Mouse (Mus musculus): Measurements from ENCODE around the gene Rsbn1. TPM values are rescaled to one million over a fixed set of nuclear protein-coding genes. Genes with fewer than 3 reads are reported as not detected.

Rsbn1 gene
- polyA plus RNA-seq, 1 experiment: 9.3 TPM

DNA sequence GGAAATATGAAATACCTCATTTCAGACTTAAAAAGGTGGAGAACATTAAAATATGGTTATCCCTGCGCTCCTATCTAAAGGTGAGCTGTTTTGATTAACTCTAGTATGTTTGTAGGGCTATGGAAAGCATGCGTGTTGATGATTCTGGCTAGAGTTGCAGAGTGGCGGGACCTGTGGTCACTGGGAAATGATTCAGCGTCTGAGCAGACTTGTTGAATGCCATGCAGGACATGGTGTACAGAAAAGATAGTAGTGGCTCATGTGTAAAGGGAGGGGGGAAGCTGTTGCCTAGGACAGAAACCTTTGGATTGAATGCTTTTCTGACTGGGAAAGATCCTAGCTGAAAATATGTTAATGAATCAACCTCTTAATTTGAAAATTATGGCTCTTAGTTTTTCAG, 84.8 kb downstream of the Rsbn1 start:
- Histone ChIP-seq H3K4me3 (replicated peaks; ENCODE audit: control insufficient read depth, low read depth, low read length) (no peak overlapping the region), H3K4me1 (ENCODE audit: control insufficient read depth, insufficient read depth, low read length) (no peaks in the 10 kb centered on the region), H3K27ac (ENCODE audit: control insufficient read depth, insufficient read depth, low read depth, low read length, poor library complexity) (no peak overlapping the region)
- 52% methylated on average over 4 of the region's 4 CpGs for WGBS
- no peak for TF ChIP-seq POLR2A (IDR thresholded peaks at IDR 0.05; ENCODE audit: borderline replicate concordance, control insufficient read depth, low read depth, low read length)
- TF ChIP-seq CTCF (IDR thresholded peaks at IDR 0.05; ENCODE audit: control insufficient read depth, insufficient read depth, low read length): no peak

DNA sequence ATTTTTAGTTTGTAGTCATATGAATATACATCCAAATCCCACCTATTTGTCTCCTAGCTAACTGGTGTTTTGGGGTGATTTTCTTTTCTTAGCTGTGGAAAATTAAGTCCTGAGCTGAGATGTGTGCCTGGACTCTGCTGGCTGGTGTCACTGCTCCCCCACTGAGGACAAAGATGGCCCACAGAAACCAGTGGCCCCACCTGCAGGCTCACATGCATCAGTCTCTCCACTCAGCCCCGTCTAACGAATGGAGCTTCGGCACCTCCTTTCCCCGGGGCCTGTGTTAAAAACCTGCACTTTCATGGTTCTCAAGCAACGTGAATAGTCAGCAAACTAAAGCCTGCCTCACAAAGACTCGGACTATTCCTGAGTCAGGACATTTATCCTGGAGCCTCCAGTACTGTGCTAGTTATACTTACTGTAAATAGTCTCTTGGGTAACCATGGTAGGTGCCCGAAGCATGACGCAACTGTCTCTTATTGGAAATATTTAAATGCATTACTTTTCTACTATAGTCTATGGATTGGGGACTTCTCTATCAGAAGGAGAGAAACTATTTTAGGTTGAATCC, 93.1 kb downstream of the Rsbn1 start:
- Histone ChIP-seq H3K4me1 (ENCODE audit: control insufficient read depth, insufficient read depth, low read length) (no peaks in the 10 kb centered on the region), H3K27ac (ENCODE audit: control insufficient read depth, insufficient read depth, low read depth, low read length, poor library complexity) (no peak overlapping the region), H3K4me3 (replicated peaks; ENCODE audit: control insufficient read depth, low read depth, low read length) (no peak overlapping the region)
- TF ChIP-seq CTCF (IDR thresholded peaks at IDR 0.05; ENCODE audit: control insufficient read depth, insufficient read depth, low read length): no peak
- TF ChIP-seq POLR2A (IDR thresholded peaks at IDR 0.05; ENCODE audit: borderline replicate concordance, control insufficient read depth, low read depth, low read length): no peak
- WGBS: 84% methylated on average over 8 of the region's 8 CpGs

DNA sequence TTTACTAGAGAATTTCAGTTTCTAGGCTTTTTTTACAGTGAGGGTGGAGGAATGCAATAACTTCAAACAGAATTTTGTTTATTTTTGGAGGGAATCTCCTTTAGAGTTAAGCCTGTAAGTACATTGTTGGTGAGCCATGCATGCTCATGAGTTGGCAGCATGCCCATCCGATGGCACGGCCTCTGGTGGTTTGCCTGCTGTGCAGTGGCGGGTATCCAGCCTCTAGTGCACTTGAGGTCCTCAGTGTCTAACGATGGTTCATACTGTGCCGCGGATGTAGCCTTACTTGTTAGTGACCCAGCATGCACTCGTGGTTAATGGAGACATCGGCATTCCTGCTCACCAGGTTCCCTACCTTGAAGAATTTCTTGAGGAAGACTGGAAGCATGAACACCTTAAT, 93.6 kb downstream of the Rsbn1 start:
- H3K27ac ChIP-seq (ENCODE audit: control insufficient read depth, insufficient read depth, low read depth, low read length, poor library complexity): no peak overlapping the region
- H3K4me3 ChIP-seq (replicated peaks; ENCODE audit: control insufficient read depth, low read depth, low read length): no peak overlapping the region
- H3K4me1 ChIP-seq (ENCODE audit: control insufficient read depth, insufficient read depth, low read length): no peaks in the 10 kb centered on the region
- TF ChIP-seq POLR2A (IDR thresholded peaks at IDR 0.05; ENCODE audit: borderline replicate concordance, control insufficient read depth, low read depth, low read length) (no peak), CTCF (IDR thresholded peaks at IDR 0.05; ENCODE audit: control insufficient read depth, insufficient read depth, low read length) (no peak)
- WGBS: 66% methylated on average over 8 of the region's 8 CpGs

DNA sequence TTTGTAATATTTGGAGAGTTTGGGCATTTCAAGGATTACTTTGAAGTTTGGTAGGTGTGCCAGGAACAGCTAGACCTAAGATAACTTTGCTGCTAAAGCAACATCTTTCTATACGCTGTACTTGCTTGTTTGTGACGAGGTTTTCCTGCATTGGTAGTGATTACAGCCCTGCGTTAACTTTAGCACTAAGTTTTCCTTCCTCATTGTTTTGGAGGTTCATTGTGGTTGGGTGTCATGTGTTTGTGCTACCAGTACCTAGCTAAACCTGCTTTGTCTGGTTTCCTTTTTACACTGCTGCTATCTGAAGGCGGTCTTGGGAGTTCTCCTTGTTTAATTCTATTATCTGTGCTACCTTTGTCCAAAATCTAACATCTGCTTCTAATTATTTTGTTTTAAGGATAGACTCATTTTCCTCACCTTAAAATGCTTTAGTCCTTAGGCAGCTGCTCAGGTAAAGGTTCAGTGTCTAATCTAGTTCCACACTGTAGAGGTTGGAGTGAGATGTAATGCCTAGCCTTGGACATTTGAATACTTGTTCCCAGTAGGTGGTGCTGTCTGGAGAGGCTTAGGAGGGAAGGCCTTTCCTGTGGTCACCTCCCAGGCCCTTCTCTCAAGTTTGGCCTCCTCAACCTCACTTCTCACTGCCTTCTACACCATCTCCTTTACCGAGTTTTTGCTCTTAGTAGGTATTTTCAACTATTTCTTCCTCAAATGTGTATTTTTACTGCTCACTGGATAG, 96.2 kb downstream of the Rsbn1 start:
- 50% methylated on average over 5 of the region's 5 CpGs for WGBS
- Histone ChIP-seq H3K4me1 (ENCODE audit: control insufficient read depth, insufficient read depth, low read length) (no peaks in the 10 kb centered on the region), H3K4me3 (replicated peaks; ENCODE audit: control insufficient read depth, low read depth, low read length) (no peak overlapping the region), H3K27ac (ENCODE audit: control insufficient read depth, insufficient read depth, low read depth, low read length, poor library complexity) (no peak overlapping the region)
- TF ChIP-seq CTCF (IDR thresholded peaks at IDR 0.05; ENCODE audit: control insufficient read depth, insufficient read depth, low read length) (peak; percentile 16; the same call in 1 of the 2 replicates), POLR2A (IDR thresholded peaks at IDR 0.05; ENCODE audit: borderline replicate concordance, control insufficient read depth, low read depth, low read length) (no peak)

DNA sequence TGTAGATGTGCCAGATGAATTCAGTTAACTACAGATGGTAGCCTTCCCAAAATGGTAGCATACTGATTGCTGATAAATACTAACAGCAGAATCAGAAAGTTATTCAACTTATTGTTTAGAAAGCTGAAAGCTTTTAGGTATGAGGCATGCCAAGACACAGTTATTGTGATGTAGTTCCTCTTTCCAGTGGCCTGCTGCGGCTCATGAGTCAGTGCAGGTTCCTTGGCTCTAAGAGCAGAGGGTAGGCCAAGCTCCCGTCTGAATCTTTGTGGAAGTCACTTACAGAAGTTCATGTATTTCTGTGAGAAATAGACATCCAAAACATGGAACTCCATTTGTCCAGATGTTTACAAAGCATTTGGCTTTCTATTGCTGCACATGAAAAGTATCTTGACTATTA, 98.1 kb downstream of the Rsbn1 start:
- WGBS: 18% methylated on average over 2 of the region's 2 CpGs
- H3K27ac ChIP-seq (ENCODE audit: control insufficient read depth, insufficient read depth, low read depth, low read length, poor library complexity): no peak overlapping the region
- no peak overlapping the region for H3K4me3 ChIP-seq (replicated peaks; ENCODE audit: control insufficient read depth, low read depth, low read length)
- TF ChIP-seq POLR2A (IDR thresholded peaks at IDR 0.05; ENCODE audit: borderline replicate concordance, control insufficient read depth, low read depth, low read length) (no peak), CTCF (IDR thresholded peaks at IDR 0.05; ENCODE audit: control insufficient read depth, insufficient read depth, low read length) (no peak)
- H3K4me1 ChIP-seq (ENCODE audit: control insufficient read depth, insufficient read depth, low read length): no peaks in the 10 kb centered on the region

Other genes starting within 250 kb of the Rsbn1 start
- 2.3 and 5.1 TPM in 2 replicates for gene Olfml3, start 176.1 kb upstream of the Rsbn1 start, polyA plus RNA-seq (2011; ENCODE audit: insufficient read depth, insufficient read length, low replicate concordance, missing spikeins)
- not detected in 2 replicates for gene Gm10964, start 174.8 kb upstream of the Rsbn1 start, polyA plus RNA-seq (2011; ENCODE audit: insufficient read depth, insufficient read length, low replicate concordance, missing spikeins)
- gene Hipk1, start 122.6 kb upstream of the Rsbn1 start, polyA plus RNA-seq (2011; ENCODE audit: insufficient read depth, insufficient read length, low replicate concordance, missing spikeins): 50.9 and 80.9 TPM in 2 replicates
- gene Dclre1b, start 104.7 kb upstream of the Rsbn1 start, polyA plus RNA-seq (2011; ENCODE audit: insufficient read depth, insufficient read length, low replicate concordance, missing spikeins): 9.1 and 17.6 TPM in 2 replicates
- 27.7 and 34.2 TPM in 2 replicates for gene Ap4b1, start 104.6 kb upstream of the Rsbn1 start, polyA plus RNA-seq (2011; ENCODE audit: insufficient read depth, insufficient read length, low replicate concordance, missing spikeins)
- gene Gm43064, start 104.5 kb upstream of the Rsbn1 start, polyA plus RNA-seq (2011; ENCODE audit: insufficient read depth, insufficient read length, low replicate concordance, missing spikeins): not detected in 2 replicates
- 6.5 and 11.2 TPM in 2 replicates for gene Bcl2l15, start 81.5 kb upstream of the Rsbn1 start, polyA plus RNA-seq (2011; ENCODE audit: insufficient read depth, insufficient read length, low replicate concordance, missing spikeins)
- 32.7 and 44.2 TPM in 2 replicates for gene Ptpn22, start 54.3 kb upstream of the Rsbn1 start, polyA plus RNA-seq (2011; ENCODE audit: insufficient read depth, insufficient read length, low replicate concordance, missing spikeins)
- gene Phtf1, start 54.0 kb downstream of the Rsbn1 start, polyA plus RNA-seq (2011; ENCODE audit: insufficient read depth, insufficient read length, low replicate concordance, missing spikeins): 15.1 and 23.1 TPM in 2 replicates